ENCODE assay signal across 23 mouse cellular contexts in the genomic region with DNA sequence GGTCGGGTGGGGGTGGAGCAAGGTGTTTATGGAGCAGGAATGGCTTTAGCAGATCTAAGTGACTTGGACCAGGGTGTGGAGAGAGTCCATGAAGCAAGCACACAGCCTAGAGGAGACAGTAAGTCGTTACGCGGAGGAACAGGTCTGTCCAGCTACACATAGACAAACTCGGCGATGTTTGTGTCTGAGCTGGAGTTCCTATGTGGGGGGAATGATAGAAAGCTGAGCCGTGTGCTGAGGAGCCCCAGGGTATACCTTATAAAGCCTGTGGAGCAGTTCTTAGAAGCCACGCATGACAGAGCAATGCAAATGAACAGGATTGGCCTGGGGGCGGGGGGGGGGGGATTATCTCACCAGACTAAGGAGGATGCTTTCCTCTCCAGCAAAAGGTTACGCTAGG. TPM values are rescaled to one million over a fixed set of nuclear protein-coding genes. Genes with fewer than 3 reads are reported as not detected.
A peak's percentile ranks its signal among the peaks of the same experiment; 100 is the strongest.
DNase-seq lines count a peak whose midpoint lies in the region; ATAC-seq and TF ChIP-seq lines count a peak whose summit lies in the region.
"Had no signal": no experiment of that assay in that cellular context is flagged by ENCODE, and none has a peak within 500 bp of the region (broad histone marks: within the 10 kb centered on the region; RNA-seq: fewer than 3 reads in every experiment).

No protein-coding gene starts in this region.

- H3K4me1 ChIP-seq in hindbrain, postnatal 0 days (ENCODE audit: insufficient read depth, low read length): no peaks in the 10 kb centered on the region
- H3K4me1 ChIP-seq in hindbrain, embryonic 13.5 days (replicated peaks): no peaks in the 10 kb centered on the region
- no peaks in the 10 kb centered on the region for H3K4me1 ChIP-seq in kidney, embryonic 16.5 days (ENCODE audit: insufficient read depth, low read length)
- H3K4me1 ChIP-seq in kidney, adult 2 months (ENCODE audit: control insufficient read depth, insufficient read depth, low read length): no peaks in the 10 kb centered on the region
- H3K4me1 ChIP-seq in CH12.LX (ENCODE audit: control insufficient read depth in 1 of 2, insufficient read depth in 2 of 2): peaks cover 9 to 25% of the 10 kb centered on the region in 2 experiments
- no peaks in the 10 kb centered on the region for H3K4me1 ChIP-seq in stomach, postnatal 0 days (replicated peaks; ENCODE audit: control insufficient read depth, insufficient read depth)
- H3K4me1 ChIP-seq: embryonic facial prominence, embryonic 13.5 days; forebrain, embryonic 13.5 days; forebrain, embryonic 15.5 days had no signal

- ATAC-seq in hindbrain, postnatal 0 days: peak; percentile 10; the same call in 1 of the 2 replicates
- no peak for ATAC-seq in hindbrain, embryonic 13.5 days (ENCODE audit: low FRiP score)
- ATAC-seq in kidney, embryonic 16.5 days (ENCODE audit: low FRiP score, low TSS enrichment): peak; percentile 51
- ATAC-seq in stomach, postnatal 0 days (ENCODE audit: low FRiP score, low TSS enrichment): no peak
- ATAC-seq: CD4-positive, CD25-positive, alpha-beta regulatory T cell, adult 4 months; forebrain, embryonic 13.5 days; forebrain, embryonic 15.5 days; forebrain, postnatal 0 days had no signal

- in situ Hi-C loops in CH12.LX (cut with MboI; ENCODE audit: low pct_ligation_motif_present, low pct_unique_long_range_greater_than_20kb, low sequenced_read_pairs): loop anchor here (25.0 kb wide), 1 partner anchor 342 kb away; no protein-coding TSS in a partner anchor

- no peaks in the 10 kb centered on the region for H3K27me3 ChIP-seq in hindbrain, postnatal 0 days (ENCODE audit: insufficient read depth, low read length)
- peaks cover 35% of the 10 kb centered on the region; the same call in 1 of the 2 replicates for H3K27me3 ChIP-seq in hindbrain, embryonic 13.5 days
- H3K27me3 ChIP-seq in kidney, embryonic 16.5 days (ENCODE audit: insufficient read depth, low read length): 0 out of 2 replicates have a peak, but pooled peaks cover 7% of the 10 kb centered on the region
- H3K27me3 ChIP-seq in kidney, adult 2 months (replicated peaks; ENCODE audit: control insufficient read depth, insufficient read depth, low read length): no peaks in the 10 kb centered on the region
- H3K27me3 ChIP-seq in CH12.LX (replicated peaks): no peaks in the 10 kb centered on the region
- no peaks in the 10 kb centered on the region for H3K27me3 ChIP-seq in stomach, postnatal 0 days (ENCODE audit: control insufficient read depth, insufficient read depth, low read length)
- H3K27me3 ChIP-seq: forebrain, embryonic 15.5 days had no signal

- TF ChIP-seq POLR2A in kidney, adult 2 months (IDR thresholded peaks at IDR 0.05; ENCODE audit: low read depth, low read length): no peak
- TF ChIP-seq POLR2A in CH12.LX (IDR thresholded peaks at IDR 0.05; ENCODE audit: low read depth, low read length): no peak

- no peaks in the 10 kb centered on the region for H3K9me3 ChIP-seq in hindbrain, postnatal 0 days (ENCODE audit: low read length)
- no peaks in the 10 kb centered on the region for H3K9me3 ChIP-seq in hindbrain, embryonic 13.5 days
- no peaks in the 10 kb centered on the region for H3K9me3 ChIP-seq in kidney, embryonic 16.5 days (ENCODE audit: low read length)
- H3K9me3 ChIP-seq in CH12.LX (replicated peaks; ENCODE audit: low read length): no peaks in the 10 kb centered on the region
- H3K9me3 ChIP-seq in stomach, postnatal 0 days (ENCODE audit: control insufficient read depth, low read length): no peaks in the 10 kb centered on the region
- H3K9me3 ChIP-seq: embryonic facial prominence, embryonic 13.5 days; forebrain, embryonic 13.5 days; forebrain, embryonic 15.5 days had no signal

- no peaks in the 10 kb centered on the region for H3K36me3 ChIP-seq in hindbrain, postnatal 0 days (ENCODE audit: insufficient read depth, low read length)
- H3K36me3 ChIP-seq in hindbrain, embryonic 13.5 days: no peaks in the 10 kb centered on the region
- no peaks in the 10 kb centered on the region for H3K36me3 ChIP-seq in kidney, embryonic 16.5 days (ENCODE audit: insufficient read depth, low read length)
- no peaks in the 10 kb centered on the region for H3K36me3 ChIP-seq in kidney, adult 2 months (ENCODE audit: control insufficient read depth, insufficient read depth, low read length)
- H3K36me3 ChIP-seq in CH12.LX (replicated peaks in 1 of 2; ENCODE audit: control insufficient read depth in 1 of 2, insufficient read depth in 1 of 2, low read length in 1 of 2): no peaks in the 10 kb centered on the region
- H3K36me3 ChIP-seq in stomach, postnatal 0 days (ENCODE audit: control insufficient read depth, insufficient read depth, low read length): no peaks in the 10 kb centered on the region
- H3K36me3 ChIP-seq: embryonic facial prominence, embryonic 13.5 days; forebrain, embryonic 15.5 days had no signal

- no peaks in the 10 kb centered on the region for H3K79me2 ChIP-seq in CH12.LX (replicated peaks; ENCODE audit: control insufficient read depth, extremely low read depth, insufficient read depth, poor library complexity, severe bottlenecking)

- no peak for TF ChIP-seq CTCF in hindbrain, postnatal 0 days (IDR thresholded peaks at IDR 0.05; ENCODE audit: low read depth)
- TF ChIP-seq CTCF in kidney, adult 2 months (conservative IDR thresholded peaks at IDR 0.05; ENCODE audit: insufficient read depth, insufficient read length, low read depth, low read length): no peak
- no peak for TF ChIP-seq CTCF in CH12.LX (conservative IDR thresholded peaks at IDR 0.05 in 1 of 2, IDR thresholded peaks at IDR 0.05 in 1 of 2; ENCODE audit: low read depth in 2 of 2, low read length in 2 of 2)
- TF ChIP-seq CTCF in stomach, postnatal 0 days (IDR thresholded peaks at IDR 0.05; ENCODE audit: low read depth): no peak

- no peak overlapping the region for H3K4me2 ChIP-seq in hindbrain, postnatal 0 days (ENCODE audit: low read depth, low read length)
- no peak overlapping the region for H3K4me2 ChIP-seq in hindbrain, embryonic 13.5 days
- no peak overlapping the region for H3K4me2 ChIP-seq in kidney, embryonic 16.5 days (replicated peaks; ENCODE audit: low read depth, low read length)
- no peak overlapping the region for H3K4me2 ChIP-seq in CH12.LX (ENCODE audit: insufficient read depth, low read depth, poor library complexity, severe bottlenecking)
- H3K4me2 ChIP-seq in stomach, postnatal 0 days (replicated peaks; ENCODE audit: low read depth): no peak overlapping the region
- H3K4me2 ChIP-seq: embryonic facial prominence, embryonic 13.5 days; forebrain, embryonic 13.5 days; forebrain, embryonic 15.5 days had no signal

- no peak for DNase-seq in hindbrain, postnatal 0 days (ENCODE audit: low spot score)
- no peak for DNase-seq in kidney, adult 2 months
- DNase-seq in A20 (ENCODE audit: low read depth, low spot score) (peak; percentile 27), CH12.LX (ENCODE audit: extremely low read depth) (peak; percentile 40)
- DNase-seq in stomach, postnatal 0 days (ENCODE audit: low spot score): no peak
- DNase-seq: adrenal gland, adult 2 months; adrenal gland, postnatal 10 days; adrenal gland, postnatal 25 days; B cell, adult 2 months; cerebellum, adult 11 months; cerebellum, adult 18-20 months; cerebellum, adult 8-10 months; cerebellum, adult 9-11 months; cerebellum, postnatal 25 days; forebrain, postnatal 0 days had no signal

- no peak overlapping the region for H3K4me3 ChIP-seq in hindbrain, postnatal 0 days (ENCODE audit: low read length)
- H3K4me3 ChIP-seq in hindbrain, embryonic 13.5 days: no peak overlapping the region
- no peak overlapping the region for H3K4me3 ChIP-seq in kidney, embryonic 16.5 days (ENCODE audit: low read length)
- H3K4me3 ChIP-seq in kidney, adult 2 months (ENCODE audit: insufficient read depth, low read depth, low read length): no peak overlapping the region
- H3K4me3 ChIP-seq in CH12.LX (replicated peaks in 1 of 3; ENCODE audit: low read depth in 2 of 3, low read length in 2 of 3, poor library complexity in 1 of 3): no peak overlapping the region
- H3K4me3 ChIP-seq in stomach, postnatal 0 days (ENCODE audit: low read depth, low read length): no peak overlapping the region
- H3K4me3 ChIP-seq: embryonic facial prominence, embryonic 13.5 days; forebrain, embryonic 13.5 days; forebrain, embryonic 15.5 days had no signal

- dilution Hi-C loops in CH12.LX (cut with MboI; ENCODE audit: extremely low pct_ligation_motif_present, extremely low pct_unique_long_range_greater_than_20kb, low sequenced_read_pairs): no loop called here

- 49% methylated on average over 10 of the region's 10 CpGs for WGBS in hindbrain, postnatal 0 days
- WGBS in hindbrain, embryonic 13.5 days: 41% methylated on average over 10 of the region's 10 CpGs
- 33% methylated on average over 10 of the region's 10 CpGs for WGBS in kidney, embryonic 16.5 days
- WGBS in kidney, adult 2 months: 29% methylated on average over 10 of the region's 10 CpGs
- 40% methylated on average over 9 of the region's 10 CpGs for WGBS in stomach, postnatal 0 days

- TF ChIP-seq EP300 in CH12.LX (IDR thresholded peaks at IDR 0.05; ENCODE audit: low read length): no peak
- no peak for TF ChIP-seq EP300 in stomach, postnatal 0 days (optimal IDR thresholded peaks at IDR 0.05)

- H3K9ac ChIP-seq in hindbrain, postnatal 0 days (replicated peaks; ENCODE audit: low read length): no peak overlapping the region
- H3K9ac ChIP-seq in hindbrain, embryonic 13.5 days: no peak overlapping the region
- no peak overlapping the region for H3K9ac ChIP-seq in kidney, embryonic 16.5 days (replicated peaks; ENCODE audit: low read length)
- H3K9ac ChIP-seq in CH12.LX (ENCODE audit: insufficient read depth, low read depth): no peak overlapping the region
- no peak overlapping the region for H3K9ac ChIP-seq in stomach, postnatal 0 days (ENCODE audit: low read length)
- H3K9ac ChIP-seq: embryonic facial prominence, embryonic 13.5 days; forebrain, embryonic 13.5 days; forebrain, embryonic 15.5 days; forebrain, postnatal 0 days had no signal

- H3K27ac ChIP-seq in hindbrain, postnatal 0 days: no peak overlapping the region
- no peak overlapping the region for H3K27ac ChIP-seq in hindbrain, embryonic 13.5 days
- no peak overlapping the region for H3K27ac ChIP-seq in kidney, embryonic 16.5 days (ENCODE audit: low read length)
- H3K27ac ChIP-seq in kidney, adult 2 months (ENCODE audit: insufficient read depth, low read depth, low read length): no peak overlapping the region
- H3K27ac ChIP-seq in CH12.LX (ENCODE audit: insufficient read depth, low read depth): no peak overlapping the region
- H3K27ac ChIP-seq in stomach, postnatal 0 days (replicated peaks): no peak overlapping the region
- H3K27ac ChIP-seq: embryonic facial prominence, embryonic 13.5 days; forebrain, embryonic 13.5 days; forebrain, embryonic 15.5 days had no signal

- TF ChIP-seq RAD21 in CH12.LX (IDR thresholded peaks at IDR 0.05; ENCODE audit: low read depth, low read length): no peak; the same call in none of the 2 replicates

RNA-seq across cellular contexts. Expression of a gene that starts 9.4 kb away (rescaled TPM):
- total RNA-seq in hindbrain, postnatal 0 days (2014; rRNA removed): 28.0 and 31.3 TPM in 2 replicates
- polyA plus RNA-seq in hindbrain, postnatal 0 days (2015; fragmentation: Nextera tagmentation; extraction: Ambion mirVana): 5.4 and 6.2 TPM in 2 replicates
- polyA plus RNA-seq in hindbrain, embryonic 13.5 days (2015; fragmentation: Nextera tagmentation; extraction: Ambion mirVana): 9.0 and 9.4 TPM in 2 replicates
- polyA plus RNA-seq in kidney, embryonic 16.5 days (2015; fragmentation: Nextera tagmentation; extraction: Ambion mirVana): 1.4 and 2.3 TPM in 2 replicates
- 4.5 and 6.4 TPM in 2 replicates for polyA plus RNA-seq in kidney, adult 2 months (2012; rRNA removed)
- total RNA-seq in CH12.LX (2012; rRNA removed) (2.3 and 3.6 TPM in 2 replicates), CH12.LX (2014; rRNA removed) (0.84 and 1.1 TPM in 2 replicates)
- 2.0 and 2.1 TPM in 2 replicates for polyA plus RNA-seq in CH12.LX (2012; ENCODE audit: insufficient read length, low read depth)
- 1.4 and 1.7 TPM in 2 replicates for polyA plus RNA-seq in stomach, postnatal 0 days (2015; fragmentation: Nextera tagmentation; extraction: Ambion mirVana)

RNA-seq across cellular contexts. Expression of a gene that starts 14.2 kb away (rescaled TPM):
- 31.7 and 33.5 TPM in 2 replicates for total RNA-seq in hindbrain, postnatal 0 days (2014; rRNA removed)
- polyA plus RNA-seq in hindbrain, postnatal 0 days (2015; fragmentation: Nextera tagmentation; extraction: Ambion mirVana): 0.53 and 0.61 TPM in 2 replicates
- polyA plus RNA-seq in hindbrain, embryonic 13.5 days (2015; fragmentation: Nextera tagmentation; extraction: Ambion mirVana): 0.18 TPM in 1 of 2 replicates, not detected in the other
- polyA plus RNA-seq in kidney, embryonic 16.5 days (2015; fragmentation: Nextera tagmentation; extraction: Ambion mirVana): 0.05 TPM in 2 replicates
- polyA plus RNA-seq in kidney, adult 2 months (2012; rRNA removed): 0.99 and 1.1 TPM in 2 replicates
- total RNA-seq in CH12.LX (2012; rRNA removed) (0.13 TPM in 1 of 2 replicates, not detected in the other), CH12.LX (2014; rRNA removed) (not detected in 2 replicates)
- polyA plus RNA-seq in CH12.LX (2012; ENCODE audit: insufficient read length, low read depth): 0.21 and 0.22 TPM in 2 replicates
- polyA plus RNA-seq in stomach, postnatal 0 days (2015; fragmentation: Nextera tagmentation; extraction: Ambion mirVana): 0.06 TPM in 2 replicates
- polyA plus RNA-seq: CD4-positive, CD25-positive, alpha-beta regulatory T cell, adult 4 months; embryonic facial prominence, embryonic 11.5 days; forebrain, embryonic 11.5 days; forebrain, embryonic 13.5 days; forebrain, embryonic 15.5 days had no signal

RNA-seq across cellular contexts. Expression of a gene that starts 35.9 kb away (rescaled TPM):
- total RNA-seq in hindbrain, postnatal 0 days (2014; rRNA removed): 42.0 and 44.4 TPM in 2 replicates
- polyA plus RNA-seq in hindbrain, postnatal 0 days (2015; fragmentation: Nextera tagmentation; extraction: Ambion mirVana): 21.7 and 23.9 TPM in 2 replicates
- 34.8 and 36.2 TPM in 2 replicates for polyA plus RNA-seq in hindbrain, embryonic 13.5 days (2015; fragmentation: Nextera tagmentation; extraction: Ambion mirVana)
- polyA plus RNA-seq in kidney, embryonic 16.5 days (2015; fragmentation: Nextera tagmentation; extraction: Ambion mirVana): 39.4 and 43.7 TPM in 2 replicates
- polyA plus RNA-seq in kidney, adult 2 months (2012; rRNA removed): 17.9 and 18.1 TPM in 2 replicates
- total RNA-seq in CH12.LX (2012; rRNA removed) (32.7 and 39.7 TPM in 2 replicates), CH12.LX (2014; rRNA removed) (22.8 and 23.7 TPM in 2 replicates)
- 51.8 and 63.7 TPM in 2 replicates for polyA plus RNA-seq in CH12.LX (2012; ENCODE audit: insufficient read length, low read depth)
- 15.7 and 18.5 TPM in 2 replicates for polyA plus RNA-seq in stomach, postnatal 0 days (2015; fragmentation: Nextera tagmentation; extraction: Ambion mirVana)

RNA-seq across cellular contexts. Expression of a gene that starts 44.3 kb away (rescaled TPM):
- total RNA-seq in hindbrain, postnatal 0 days (2014; rRNA removed): 32.6 and 33.5 TPM in 2 replicates
- polyA plus RNA-seq in hindbrain, postnatal 0 days (2015; fragmentation: Nextera tagmentation; extraction: Ambion mirVana): 12.2 and 12.3 TPM in 2 replicates
- polyA plus RNA-seq in hindbrain, embryonic 13.5 days (2015; fragmentation: Nextera tagmentation; extraction: Ambion mirVana): 22.8 and 23.4 TPM in 2 replicates
- polyA plus RNA-seq in kidney, embryonic 16.5 days (2015; fragmentation: Nextera tagmentation; extraction: Ambion mirVana): 16.3 and 19.7 TPM in 2 replicates
- polyA plus RNA-seq in kidney, adult 2 months (2012; rRNA removed): 8.5 and 9.6 TPM in 2 replicates
- 12.4 and 12.8 TPM in 2 replicates for total RNA-seq in CH12.LX (2012; rRNA removed)
- total RNA-seq in CH12.LX (2014; rRNA removed): 15.9 and 18.8 TPM in 2 replicates
- 11.2 and 13.1 TPM in 2 replicates for polyA plus RNA-seq in CH12.LX (2012; ENCODE audit: insufficient read length, low read depth)
- polyA plus RNA-seq in stomach, postnatal 0 days (2015; fragmentation: Nextera tagmentation; extraction: Ambion mirVana): 4.2 and 4.5 TPM in 2 replicates

RNA-seq across cellular contexts. Expression of a gene that starts 49.8 kb away (rescaled TPM):
- total RNA-seq in hindbrain, postnatal 0 days (2014; rRNA removed): 79.6 and 84.4 TPM in 2 replicates
- 92.1 and 96.7 TPM in 2 replicates for polyA plus RNA-seq in hindbrain, postnatal 0 days (2015; fragmentation: Nextera tagmentation; extraction: Ambion mirVana)
- 75.4 and 82.7 TPM in 2 replicates for polyA plus RNA-seq in hindbrain, embryonic 13.5 days (2015; fragmentation: Nextera tagmentation; extraction: Ambion mirVana)
- 81.9 and 82.7 TPM in 2 replicates for polyA plus RNA-seq in kidney, embryonic 16.5 days (2015; fragmentation: Nextera tagmentation; extraction: Ambion mirVana)
- 80.6 and 85.0 TPM in 2 replicates for polyA plus RNA-seq in kidney, adult 2 months (2012; rRNA removed)
- total RNA-seq in CH12.LX (2012; rRNA removed) (16.3 and 18.7 TPM in 2 replicates), CH12.LX (2014; rRNA removed) (19.9 and 22.7 TPM in 2 replicates)
- polyA plus RNA-seq in CH12.LX (2012; ENCODE audit: insufficient read length, low read depth): 39.4 and 51.5 TPM in 2 replicates
- 62.6 and 65.2 TPM in 2 replicates for polyA plus RNA-seq in stomach, postnatal 0 days (2015; fragmentation: Nextera tagmentation; extraction: Ambion mirVana)

Comparison
In these comparisons a context has a peak if more than half of its experiments do, and no peak if none do; other contexts are left out.
1. ATAC-seq: peak in hindbrain, postnatal 0 days (single experiment) and kidney, embryonic 16.5 days (single experiment); none in hindbrain, embryonic 13.5 days (single experiment) and stomach, postnatal 0 days (single experiment).
2. DNase-seq: peak in A20 (single experiment) and CH12.LX (single experiment); none in hindbrain, postnatal 0 days (single experiment), kidney, adult 2 months (single experiment) and stomach, postnatal 0 days (single experiment).